Mouse (Mus musculus): ENCODE results near the gene Arhgap27. TPM values are rescaled to one million over a fixed set of nuclear protein-coding genes. Genes with fewer than 3 reads are reported as not detected.

Gene Arhgap27
- 66.2 TPM for total RNA-seq (2023)

DNA sequence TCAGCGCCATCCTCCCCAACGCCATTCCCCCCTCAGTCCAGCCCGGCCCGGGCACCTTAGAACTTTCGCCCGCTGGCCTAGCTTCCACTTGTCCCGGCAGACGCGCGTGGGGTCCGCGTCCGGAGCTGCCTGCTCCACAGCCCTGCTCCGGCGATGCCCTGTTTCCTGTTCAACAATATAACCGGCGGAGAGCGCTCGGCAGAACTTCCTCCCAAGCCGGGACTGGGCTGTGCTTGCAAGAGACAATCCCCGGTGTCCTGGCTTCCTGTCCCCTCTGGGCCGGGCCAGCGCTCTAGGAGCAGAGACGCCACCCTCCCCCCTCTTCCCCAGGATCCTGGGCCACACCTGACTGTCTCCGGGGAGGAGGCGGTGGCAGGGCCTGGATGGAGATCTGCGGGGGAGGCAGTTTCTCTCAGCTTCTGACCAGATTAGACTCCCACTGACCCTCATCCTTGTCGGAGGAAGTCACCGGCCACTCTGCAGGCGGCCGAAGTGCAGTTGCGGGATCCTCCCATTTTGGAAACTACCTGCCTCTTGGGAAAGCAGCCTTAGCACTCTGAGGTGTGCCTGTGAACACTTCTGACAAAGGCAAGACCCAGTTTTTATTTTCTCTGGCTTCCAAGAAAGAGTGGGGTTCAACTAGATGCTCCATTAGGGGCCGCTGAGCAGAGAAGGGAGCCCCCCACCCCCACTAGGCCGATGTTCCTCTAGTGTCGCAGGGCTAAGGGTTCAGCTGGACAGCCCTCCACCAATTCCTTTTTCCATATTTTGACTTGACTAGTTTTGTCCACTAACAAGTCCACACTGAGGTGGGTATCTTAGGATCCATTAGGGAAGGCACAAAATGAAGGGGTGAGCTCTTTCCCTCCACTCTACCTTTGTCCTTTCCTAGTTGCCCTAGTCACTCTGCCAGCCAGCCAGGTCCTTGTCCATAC is at the start of gene Arhgap27:
Arhgap27 (minus strand) TSS at position 479 of the 935 bp plus-strand sequence.

GRCm38 (mm10) chr11:103411981-103412949 is 48.8 kb upstream of the Arhgap27 start, which contains the start of gene Plekhm1:
Plekhm1 (minus strand) TSS chr11:103412687.

Other genes starting within 250 kb of the Arhgap27 start
- 137 TPM for gene Hexim1, start 247.5 kb downstream of the Arhgap27 start, total RNA-seq (2023)
- gene Hexim2, start 231.3 kb downstream of the Arhgap27 start, total RNA-seq (2023), result 3.3 TPM
- gene Fmnl1, start 192.6 kb downstream of the Arhgap27 start, total RNA-seq (2023), result 357 TPM
- gene 1700023F06Rik, start 155.1 kb downstream of the Arhgap27 start, total RNA-seq (2023), result not detected
- gene Spata32, start 145.3 kb downstream of the Arhgap27 start, total RNA-seq (2023), result not detected
- gene Map3k14, start 96.2 kb downstream of the Arhgap27 start, total RNA-seq (2023), result 73.6 TPM
- 40.5 TPM for gene Plekhm1, start 49.0 kb upstream of the Arhgap27 start, total RNA-seq (2023)
- gene Lrrc37a, start 140.9 kb upstream of the Arhgap27 start, total RNA-seq (2023), result not detected